ENCODE assay signal across 11 mouse cellular contexts in the genomic region with DNA sequence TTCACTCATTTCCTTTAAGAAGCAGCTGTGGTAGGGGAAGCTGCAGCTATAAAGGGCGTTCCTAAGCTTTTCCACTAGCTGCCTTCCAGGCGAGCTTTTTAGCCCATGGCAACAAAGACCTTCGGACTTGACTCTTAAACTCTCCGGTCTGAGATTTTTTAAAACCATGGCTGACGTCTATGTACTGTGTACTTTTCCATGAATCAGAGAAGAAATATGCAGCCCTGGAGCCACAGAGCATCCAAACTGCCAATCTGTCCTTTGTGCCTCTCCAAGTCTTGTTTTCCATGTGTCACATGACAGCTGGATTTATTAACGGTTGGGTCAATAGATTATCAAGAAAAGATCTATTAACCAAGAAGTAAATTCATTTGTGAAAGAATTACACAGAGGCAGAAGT.
A peak's percentile ranks its signal among the peaks of the same experiment; 100 is the strongest.
DNase-seq lines count a peak whose midpoint lies in the region; ATAC-seq lines count a peak whose summit lies in the region.
"Had no signal": no experiment of that assay in that cellular context is flagged by ENCODE, and none has a peak within 500 bp of the region (broad histone marks: within the 10 kb centered on the region; RNA-seq: fewer than 3 reads in every experiment).

No protein-coding gene starts in this region.

- peak overlapping the region; percentile 0; the same call in 1 of the 2 replicates for H3K27ac ChIP-seq in embryonic facial prominence, embryonic 14.5 days (replicated peaks; ENCODE audit: low read depth, low read length)
- H3K27ac ChIP-seq: hindbrain, embryonic 12.5 days had no signal

- H3K36me3 ChIP-seq in embryonic facial prominence, embryonic 14.5 days (ENCODE audit: control insufficient read depth, insufficient read depth, low read length): no peaks in the 10 kb centered on the region
- H3K36me3 ChIP-seq: hindbrain, embryonic 12.5 days had no signal

- H3K4me2 ChIP-seq in embryonic facial prominence, embryonic 14.5 days (ENCODE audit: low read depth, low read length): no peak overlapping the region
- H3K4me2 ChIP-seq: hindbrain, embryonic 12.5 days had no signal

- WGBS in embryonic facial prominence, embryonic 14.5 days: 54% methylated on average over 6 of the region's 6 CpGs

- H3K4me1 ChIP-seq in embryonic facial prominence, embryonic 14.5 days (ENCODE audit: control insufficient read depth, insufficient read depth, low read length): peaks cover 25% of the 10 kb centered on the region

- H3K4me3 ChIP-seq in embryonic facial prominence, embryonic 14.5 days (ENCODE audit: low read depth, low read length): no peak overlapping the region
- H3K4me3 ChIP-seq: erythroblast, embryonic 14.5 days; hindbrain, embryonic 12.5 days had no signal

- no peak for ATAC-seq in embryonic facial prominence, embryonic 14.5 days (ENCODE audit: low read depth)

- peak; percentile 44 for DNase-seq in gastrocnemius, postnatal 25 days
- DNase-seq in gastrocnemius, postnatal 4 days (ENCODE audit: low spot score in 2 of 2): no peak
- no peak for DNase-seq in embryonic facial prominence, embryonic 14.5 days (ENCODE audit: low spot score)
- DNase-seq in kidney, adult 8-10 months: peak; percentile 60 to 70
- peak; percentile 42 to 52 for DNase-seq in lung, postnatal 4 days
- no peak for DNase-seq in left cerebral cortex, adult 9 months (ENCODE audit: low spot score in 2 of 2)
- no peak for DNase-seq in frontal cortex, postnatal 14 days (ENCODE audit: low spot score in 2 of 2)
- no peak for DNase-seq in B cell, adult 2 months

- H3K27me3 ChIP-seq in embryonic facial prominence, embryonic 14.5 days (replicated peaks; ENCODE audit: control insufficient read depth, insufficient read depth, low read length): no peaks in the 10 kb centered on the region
- H3K27me3 ChIP-seq: CH12.LX; hindbrain, embryonic 12.5 days had no signal

- H3K9me3 ChIP-seq in embryonic facial prominence, embryonic 14.5 days (ENCODE audit: control insufficient read depth, low read length): no peaks in the 10 kb centered on the region
- H3K9me3 ChIP-seq: hindbrain, embryonic 12.5 days had no signal

- H3K9ac ChIP-seq in embryonic facial prominence, embryonic 14.5 days (ENCODE audit: low read depth, low read length): no peak overlapping the region
- H3K9ac ChIP-seq: hindbrain, embryonic 12.5 days had no signal

Comparison
In these comparisons a context has a peak if more than half of its experiments do, and no peak if none do; other contexts are left out.
1. DNase-seq: peak in gastrocnemius, postnatal 25 days (single experiment), kidney, adult 8-10 months (2 of 2) and lung, postnatal 4 days (2 of 2); none in gastrocnemius, postnatal 4 days (0 of 2), embryonic facial prominence, embryonic 14.5 days (single experiment), left cerebral cortex, adult 9 months (0 of 2), frontal cortex, postnatal 14 days (0 of 2) and B cell, adult 2 months (0 of 2).